Mouse (Mus musculus) liver, embryonic 11.5 days (tissue): ENCODE results near the gene Mt4. TPM values are rescaled to one million over a fixed set of nuclear protein-coding genes. Genes with fewer than 3 reads are reported as not detected.
A peak's percentile ranks its signal among the peaks of the same experiment; 100 is the strongest.

Experiments used
- ATAC-seq: fragments of 200-750 bp; cut with Nextera tagmentation; replicated peaks from 2 replicates; pipeline ENCODE4 v1.8.0; 2017; ENCODE audit warnings: moderate number of reproducible peaks, mild to moderate bottlenecking, moderate TSS enrichment, moderate library complexity; ENCODE audit not compliant: low FRiP score
- DNase-seq: peaks from one replicate; pipeline ENCODE4 v3.0.0-alpha.2; 2017; ENCODE audit warnings: low spot score
- H3K27ac ChIP-seq: fragments of 300-500 bp; sonication (generic); 2 replicates; pipeline ENCODE4 v1.5.1; 2014; ENCODE audit warnings: mild to moderate bottlenecking, low read depth, low read length, control low read depth
- H3K27me3 ChIP-seq: fragments of 300-500 bp; sonication (generic); replicated peaks from 2 replicates; pipeline ENCODE4 v1.6.1; 2014; ENCODE audit warnings: low read length, mixed read lengths; ENCODE audit not compliant: control insufficient read depth, insufficient read depth
- H3K36me3 ChIP-seq: fragments of 300-500 bp; sonication (generic); 2 replicates; pipeline ENCODE4 v1.6.1; 2014; ENCODE audit warnings: mild to moderate bottlenecking, low read length, moderate library complexity, mixed read lengths; ENCODE audit not compliant: control insufficient read depth, insufficient read depth
- H3K4me1 ChIP-seq: fragments of 300-500 bp; sonication (generic); replicated peaks from 2 replicates; pipeline ENCODE4 v1.6.1; 2014; ENCODE audit warnings: low read length, mixed read lengths; ENCODE audit not compliant: control insufficient read depth, insufficient read depth
- H3K4me2 ChIP-seq: fragments of 300-500 bp; sonication (generic); 2 replicates; pipeline ENCODE4 v1.6.1; 2014; ENCODE audit warnings: mild to moderate bottlenecking, control low read depth, moderate library complexity
- H3K4me3 ChIP-seq: fragments of 300-500 bp; sonication (generic); 2 replicates; pipeline ENCODE4 v1.5.1; 2014; ENCODE audit warnings: low read depth, low read length, control low read depth
- H3K9ac ChIP-seq: fragments of 300-500 bp; sonication (generic); 2 replicates; pipeline ENCODE4 v1.6.1; 2014; ENCODE audit warnings: low read depth, low read length, control low read depth
- H3K9me3 ChIP-seq: fragments of 300-500 bp; sonication (generic); 2 replicates; pipeline ENCODE4 v1.6.1; 2016; ENCODE audit warnings: low read length, inconsistent platforms, mixed read lengths; ENCODE audit not compliant: control insufficient read depth
- WGBS: fragments of 180-500 bp; shearing (Covaris S2); extraction: QIAGEN DNeasy Blood & Tissue Kit; methylation state at CpG from one replicate; pipeline ENCODE4 v1.1.7; 2014; 5-methylcytosine and 5-hydroxymethylcytosine counted together
- polyA plus RNA-seq: library from polyadenylated mRNA; unstranded; fragments of >200 nt; fragmentation: Nextera tagmentation; extraction: Ambion mirVana; gene quantifications from 2 replicates; pipeline ENCODE4 v1.2.1, GENCODE M21; 2014

Gene Mt4
- polyA plus RNA-seq: not detected in 2 replicates

DNA sequence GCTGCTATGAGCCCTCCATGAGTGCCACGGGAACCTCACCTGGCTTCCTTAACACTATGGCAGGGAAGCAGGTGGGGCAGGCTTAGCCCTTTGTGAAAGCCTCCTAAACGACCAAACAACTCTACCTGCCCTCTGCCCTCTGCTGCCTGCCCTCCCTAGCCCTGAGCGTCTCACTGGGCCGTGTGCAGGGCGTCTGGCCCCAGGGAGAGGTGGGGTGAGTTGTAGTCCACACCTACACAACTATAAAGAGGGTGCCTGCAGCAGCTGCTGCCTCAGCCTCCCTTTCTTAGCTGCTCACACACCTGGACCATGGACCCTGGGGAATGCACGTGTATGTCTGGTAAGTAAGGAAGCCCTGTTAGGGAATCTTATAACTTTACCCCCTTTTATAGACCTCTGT is at the start of gene Mt4:
Mt4 (plus strand) TSS at position 265 of the 400 bp plus-strand sequence.
- Histone ChIP-seq H3K4me2 (no peak within 1 kb of the TSS), H3K9me3 (no peaks in the 10 kb centered on the region), H3K4me3 (no peak within 1 kb of the TSS), H3K4me1 (peaks cover 4% of the 10 kb centered on the region; the same call in 1 of the 2 replicates), H3K27me3 (no peaks in the 10 kb centered on the region; the same call in 1 of the 2 replicates), H3K27ac (no peak within 1 kb of the TSS), H3K36me3 (no peaks in the 10 kb centered on the region), H3K9ac (no peak within 1 kb of the TSS)
- ATAC-seq: no peak
- 53% methylated on average over 6 of the region's 6 CpGs for WGBS
- DNase-seq: no peak

DNA sequence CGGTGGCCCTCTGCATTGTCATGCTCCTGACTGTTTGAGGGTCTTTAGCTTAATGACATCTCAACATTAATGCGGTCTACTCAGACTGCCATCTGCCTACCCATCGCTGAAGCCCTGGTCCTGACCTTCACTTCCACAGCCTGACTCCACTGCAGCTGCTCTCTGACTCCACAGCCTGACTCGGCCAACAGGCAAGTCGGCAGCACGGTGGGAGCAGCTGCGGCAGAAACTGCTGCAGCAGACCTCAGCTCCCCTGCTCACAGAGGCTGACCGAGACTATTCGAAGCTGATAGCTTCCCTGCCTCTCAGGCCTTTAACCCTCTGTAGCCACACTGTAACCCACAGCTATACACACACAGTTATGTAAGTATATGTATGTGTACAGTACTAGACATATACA is 49.0 kb upstream of the Mt4 start:
- ATAC-seq (no peak), DNase-seq (no peak)
- Histone ChIP-seq H3K27me3 (no peaks in the 10 kb centered on the region), H3K4me1 (no peaks in the 10 kb centered on the region), H3K4me3 (no peak overlapping the region), H3K36me3 (no peaks in the 10 kb centered on the region), H3K27ac (no peak overlapping the region), H3K4me2 (no peak overlapping the region), H3K9me3 (no peaks in the 10 kb centered on the region), H3K9ac (no peak overlapping the region)
- 84% methylated on average over 9 of the region's 9 CpGs for WGBS

DNA sequence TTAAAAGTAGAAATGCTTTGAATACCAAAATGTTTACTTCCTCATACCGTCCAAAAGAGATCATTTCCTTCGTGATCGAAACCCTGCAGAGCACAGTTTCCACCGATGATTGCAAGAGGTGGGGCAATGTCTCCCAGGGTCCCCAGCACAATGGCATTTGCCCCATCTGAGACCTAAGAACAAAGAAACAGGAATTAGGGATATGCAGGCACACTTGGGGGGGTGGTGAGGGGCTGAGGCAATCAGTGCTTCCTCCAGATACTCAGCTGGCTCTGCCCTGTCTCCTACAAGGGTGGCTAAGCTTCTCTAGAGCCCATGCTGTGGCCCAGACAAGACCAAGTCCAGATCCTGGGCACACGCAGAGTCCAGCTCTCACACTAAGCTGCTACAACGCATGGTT is 47.3 kb upstream of the Mt4 start:
- ATAC-seq: no peak
- DNase-seq: no peak
- Histone ChIP-seq H3K9me3 (no peaks in the 10 kb centered on the region), H3K36me3 (no peaks in the 10 kb centered on the region), H3K27me3 (no peaks in the 10 kb centered on the region), H3K27ac (no peak overlapping the region), H3K4me1 (no peaks in the 10 kb centered on the region), H3K4me3 (no peak overlapping the region), H3K4me2 (no peak overlapping the region), H3K9ac (no peak overlapping the region)
- 71% methylated on average over 6 of the region's 6 CpGs for WGBS

DNA sequence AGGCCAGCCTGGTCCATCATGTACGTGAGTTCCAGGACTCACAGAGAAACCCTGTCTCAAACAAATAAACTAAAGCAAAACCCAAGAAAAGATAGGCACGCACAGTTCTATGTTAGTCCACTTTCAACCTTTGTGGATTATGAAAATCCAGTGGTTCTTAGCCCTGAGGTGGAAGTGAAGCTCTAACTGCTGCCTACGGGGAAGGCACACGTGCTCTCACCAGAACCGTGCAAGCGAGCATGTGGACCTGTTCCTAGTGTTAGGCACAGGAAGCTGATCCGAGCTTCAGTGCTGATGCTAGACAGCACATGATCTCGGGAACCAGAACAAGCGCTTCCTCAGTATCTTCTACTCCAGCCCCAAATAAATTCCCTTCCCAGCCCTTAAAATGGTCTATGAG is 44.1 kb upstream of the Mt4 start:
- Histone ChIP-seq H3K4me3 (no peak overlapping the region), H3K27me3 (no peaks in the 10 kb centered on the region), H3K4me1 (no peaks in the 10 kb centered on the region; the same call in 1 of the 2 replicates), H3K9me3 (no peaks in the 10 kb centered on the region), H3K36me3 (no peaks in the 10 kb centered on the region), H3K9ac (no peak overlapping the region), H3K27ac (no peak overlapping the region), H3K4me2 (no peak overlapping the region)
- no peak for DNase-seq
- 82% methylated on average over 9 of the region's 9 CpGs for WGBS
- ATAC-seq: no peak

DNA sequence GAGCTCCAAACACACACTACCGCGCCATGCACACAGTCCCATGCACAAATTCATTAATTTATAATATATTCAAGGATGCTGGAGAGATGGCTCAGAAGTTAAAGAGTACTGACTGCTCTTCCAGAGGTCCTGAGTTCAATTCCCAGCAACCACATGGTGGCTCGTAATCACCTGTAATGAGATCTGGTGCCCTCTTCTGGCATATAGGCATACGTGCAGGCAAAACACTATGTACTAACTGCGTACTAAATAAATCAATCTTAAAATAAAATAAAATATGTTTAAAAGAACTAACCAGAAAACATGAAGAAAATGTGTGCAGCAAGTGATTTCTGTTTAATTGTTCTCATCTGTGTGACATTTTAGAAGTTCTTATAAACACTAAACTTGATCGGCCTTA is 42.7 kb upstream of the Mt4 start:
- H3K9me3 ChIP-seq: no peaks in the 10 kb centered on the region
- no peak overlapping the region for H3K4me3 ChIP-seq
- no peaks in the 10 kb centered on the region for H3K27me3 ChIP-seq
- H3K4me2 ChIP-seq: no peak overlapping the region
- ATAC-seq (no peak), DNase-seq (no peak)
- peaks cover 3% of the 10 kb centered on the region; the same call in 1 of the 2 replicates for H3K4me1 ChIP-seq
- 75% methylated on average over 6 of the region's 6 CpGs for WGBS
- no peak overlapping the region for H3K9ac ChIP-seq
- H3K27ac ChIP-seq: no peak overlapping the region
- H3K36me3 ChIP-seq: no peaks in the 10 kb centered on the region

DNA sequence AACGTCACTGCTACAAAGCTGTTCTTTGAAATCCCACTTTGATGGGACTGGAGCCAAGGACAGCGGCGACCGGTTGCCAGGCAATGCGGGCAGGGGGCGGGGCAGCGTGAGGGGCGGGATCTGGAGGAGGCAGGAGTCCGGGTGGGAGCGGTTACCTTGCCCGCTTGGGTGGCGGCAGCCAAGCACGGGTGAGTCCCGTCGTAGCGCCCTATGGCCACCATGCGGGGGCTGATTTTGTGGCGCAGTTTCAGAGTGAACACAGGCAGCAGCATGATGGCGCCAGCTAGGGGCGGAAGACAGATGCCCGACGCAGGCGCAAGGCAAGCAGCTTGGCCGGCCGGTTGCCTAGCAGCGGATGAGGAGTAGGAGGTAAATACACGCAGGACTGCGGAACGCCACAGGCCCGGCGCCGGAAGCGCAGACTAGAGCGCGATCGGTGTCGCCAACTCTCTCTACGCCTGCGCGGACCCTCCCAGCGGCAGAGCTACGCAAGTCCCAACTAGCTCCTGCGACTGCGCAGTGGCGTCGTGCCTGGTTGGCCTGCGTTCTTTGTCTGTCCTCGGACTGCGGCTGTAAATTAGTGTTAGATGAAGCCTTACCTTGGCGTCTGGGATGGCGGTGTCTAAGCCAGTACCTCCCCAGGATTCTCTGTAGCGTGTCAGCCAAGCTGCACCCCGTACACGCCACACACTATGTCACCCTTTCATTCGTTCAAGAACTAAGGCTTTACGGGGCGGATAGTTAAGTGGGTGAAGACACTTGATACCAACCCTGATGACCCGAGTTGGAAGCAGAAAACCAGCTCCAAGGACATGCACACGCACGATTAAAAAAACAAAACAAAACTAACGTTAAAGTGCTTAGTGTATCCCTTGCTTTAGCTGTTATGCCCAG is 38.7 kb upstream of the Mt4 start, which contains the start of gene Bbs2:
Bbs2 (minus strand) TSS at position 848 of the 894 bp plus-strand sequence.
- peak; percentile 100 for ATAC-seq
- peak within 1 kb of the TSS; percentile 69 for H3K9ac ChIP-seq

DNA sequence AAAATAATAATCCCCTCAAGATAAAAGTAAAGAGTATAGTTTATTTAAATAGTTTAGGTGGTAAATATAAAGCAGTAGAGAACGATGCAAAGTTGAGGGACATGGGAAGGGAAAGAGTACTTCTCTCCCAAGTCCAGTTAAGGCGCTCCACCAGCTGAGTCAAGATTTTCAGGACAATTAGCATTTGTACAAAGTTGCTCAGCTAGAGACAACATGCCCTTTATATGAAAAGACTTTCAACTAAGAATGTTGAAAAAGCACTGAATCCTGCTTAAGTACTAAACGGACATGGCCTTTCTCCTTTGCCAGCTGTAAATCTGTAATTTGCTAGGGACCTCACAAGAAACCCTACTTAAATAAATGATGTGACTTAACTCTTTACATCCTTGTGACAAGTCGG is 38.0 kb upstream of the Mt4 start:
- DNase-seq (no peak), ATAC-seq (no peak)
- Histone ChIP-seq H3K4me3 (no peak overlapping the region), H3K36me3 (no peaks in the 10 kb centered on the region), H3K4me1 (peaks cover 3% of the 10 kb centered on the region; the same call in 1 of the 2 replicates), H3K4me2 (peak overlapping the region; percentile 71), H3K9ac (no peak overlapping the region), H3K9me3 (no peaks in the 10 kb centered on the region), H3K27ac (no peak overlapping the region), H3K27me3 (no peaks in the 10 kb centered on the region; the same call in 1 of the 2 replicates)
- WGBS: 60% methylated on average over 4 of the region's 4 CpGs

More for the DNA sequence above, 38.7 kb upstream of the Mt4 start, which contains the start of gene Bbs2:
- 2% methylated on average over 61 of the region's 61 CpGs for WGBS
- Histone ChIP-seq H3K4me3 (peak within 1 kb of the TSS; percentile 80), H3K27me3 (no peaks in the 10 kb centered on the region; the same call in 1 of the 2 replicates), H3K36me3 (no peaks in the 10 kb centered on the region), H3K4me1 (peaks cover 3% of the 10 kb centered on the region; the same call in 1 of the 2 replicates), H3K27ac (peak within 1 kb of the TSS; percentile 83), H3K9me3 (no peaks in the 10 kb centered on the region), H3K4me2 (peak within 1 kb of the TSS; percentile 71)
- DNase-seq: peak; percentile 91

DNA sequence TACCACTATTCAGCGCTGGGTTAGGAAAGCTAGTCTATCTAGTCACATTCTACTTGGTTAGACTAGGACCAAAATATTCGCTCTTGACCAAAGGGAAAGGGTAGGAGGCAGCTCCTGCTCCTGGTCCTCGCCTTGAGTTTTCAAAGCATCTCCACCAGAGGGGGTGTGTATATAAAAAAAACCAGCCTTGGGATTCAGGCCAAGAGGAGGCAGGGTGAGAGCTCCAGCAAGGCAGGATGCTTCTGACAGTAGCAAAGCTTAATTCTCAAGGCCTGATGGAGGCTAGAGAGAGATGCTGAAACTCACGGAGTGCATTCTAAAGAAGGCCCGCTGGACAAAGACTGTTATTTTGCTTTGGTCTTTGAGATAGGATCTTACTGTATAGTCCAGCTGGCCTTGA is 32.9 kb upstream of the Mt4 start:
- Histone ChIP-seq H3K36me3 (no peaks in the 10 kb centered on the region), H3K27ac (no peak overlapping the region), H3K4me3 (no peak overlapping the region), H3K4me1 (peaks cover under 1% of the 10 kb centered on the region; the same call in 1 of the 2 replicates), H3K27me3 (no peaks in the 10 kb centered on the region; the same call in 1 of the 2 replicates), H3K4me2 (no peak overlapping the region), H3K9me3 (no peaks in the 10 kb centered on the region), H3K9ac (no peak overlapping the region)
- DNase-seq: no peak
- no peak for ATAC-seq
- WGBS: 45% methylated on average over 5 of the region's 5 CpGs
